Mouse (Mus musculus) 3T3-L1 (cell line): Measurements from ENCODE around the gene Tmem171.

Experiments
- DNase-seq: peaks from one replicate; pipeline ENCODE4 v3.0.0-alpha.2; 2015; ENCODE audit warnings: low read depth, low spot score

Gene Tmem171

DNA sequence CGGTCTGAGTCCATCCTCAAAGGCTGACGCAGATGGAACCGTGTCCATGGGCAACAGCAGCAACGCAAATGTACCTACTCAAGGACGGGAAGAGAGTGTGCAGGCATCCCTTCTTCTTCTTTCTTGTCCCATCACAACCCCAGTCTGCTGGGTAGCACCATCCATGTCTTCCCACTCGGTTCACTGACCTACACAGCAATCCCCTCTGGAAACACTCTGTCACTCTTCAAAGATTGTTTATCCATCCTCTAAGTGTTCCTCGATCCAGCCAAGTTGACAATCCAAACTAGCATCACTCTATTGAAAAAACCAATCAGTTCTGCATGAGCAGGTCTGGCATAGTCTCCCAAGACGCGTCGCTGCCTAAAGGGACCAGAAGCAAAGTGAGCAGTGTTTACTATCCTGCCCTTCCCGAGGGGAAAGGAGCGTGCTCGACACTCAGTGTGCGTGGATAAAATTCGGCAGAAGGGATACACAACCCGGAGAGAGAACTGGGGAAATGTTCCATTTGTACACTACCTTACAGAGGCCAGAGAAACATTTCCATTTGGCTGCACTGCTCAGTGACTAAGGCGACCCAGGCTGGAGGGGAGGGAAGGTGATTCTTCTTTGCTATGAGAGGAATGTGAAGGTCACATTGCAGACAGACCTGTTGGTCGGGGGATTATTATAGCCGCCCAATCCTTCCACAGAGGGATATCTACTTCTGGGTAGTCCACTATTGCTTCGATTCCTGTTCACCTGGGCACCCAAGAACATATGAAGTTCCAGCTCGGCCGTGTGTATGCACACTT lies 46.7 kb downstream of the Tmem171 start:
- no peak for DNase-seq

DNA sequence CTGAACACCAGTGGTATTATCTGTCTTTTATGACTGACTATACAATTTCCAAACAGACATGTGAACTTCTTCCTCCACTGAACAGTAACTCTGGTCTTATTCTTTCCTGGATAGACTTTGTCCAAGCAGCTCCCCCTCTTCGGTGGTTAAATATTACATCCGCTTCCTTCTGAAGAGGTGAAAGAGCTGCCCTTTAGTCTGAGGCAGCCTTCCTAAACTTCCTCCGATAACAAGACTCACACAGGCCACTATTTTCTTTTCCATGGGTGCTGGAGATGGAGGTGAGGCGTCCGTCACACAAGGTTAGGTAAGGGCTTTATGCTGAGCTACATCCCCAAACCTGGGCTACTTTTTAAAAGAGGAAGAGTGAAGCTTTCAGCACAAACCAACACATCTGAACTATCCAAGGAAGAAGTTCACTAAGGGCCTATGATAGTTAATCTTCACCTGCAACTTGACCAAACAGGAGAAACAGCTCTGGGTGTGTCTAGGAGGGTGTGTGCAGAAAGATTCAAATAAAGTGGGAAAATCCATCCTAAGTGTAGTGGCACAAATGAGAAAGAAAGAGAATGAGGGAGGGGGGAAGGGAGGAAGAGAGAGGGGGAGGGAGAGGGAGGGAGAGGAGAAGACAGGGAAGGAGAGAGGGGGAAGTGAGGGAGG lies 56.0 kb downstream of the Tmem171 start:
- no peak for DNase-seq

DNA sequence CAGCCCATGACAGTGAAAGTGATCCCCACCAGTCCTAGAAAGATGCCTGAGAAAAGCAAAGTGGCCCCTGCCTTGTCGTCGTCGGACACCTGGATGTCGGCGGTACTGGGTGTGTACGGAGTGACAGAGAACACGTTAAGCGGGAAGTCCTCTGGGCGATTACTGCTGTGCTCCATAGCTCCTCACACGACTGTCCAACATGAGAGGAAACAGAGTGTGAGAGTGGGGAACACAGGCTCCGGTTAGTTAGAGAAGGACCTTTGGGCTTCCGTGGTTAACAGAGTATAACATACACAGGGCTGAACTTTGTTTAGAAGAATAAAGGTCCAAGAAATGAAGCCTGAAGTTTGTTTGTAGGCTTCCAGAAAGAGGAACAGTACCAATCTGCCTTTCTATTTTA lies 57.5 kb downstream of the Tmem171 start, which contains the start of gene Tmem174:
Tmem174 (minus strand) TSS at position 266 of the 400 bp plus-strand sequence.
- no peak for DNase-seq

DNA sequence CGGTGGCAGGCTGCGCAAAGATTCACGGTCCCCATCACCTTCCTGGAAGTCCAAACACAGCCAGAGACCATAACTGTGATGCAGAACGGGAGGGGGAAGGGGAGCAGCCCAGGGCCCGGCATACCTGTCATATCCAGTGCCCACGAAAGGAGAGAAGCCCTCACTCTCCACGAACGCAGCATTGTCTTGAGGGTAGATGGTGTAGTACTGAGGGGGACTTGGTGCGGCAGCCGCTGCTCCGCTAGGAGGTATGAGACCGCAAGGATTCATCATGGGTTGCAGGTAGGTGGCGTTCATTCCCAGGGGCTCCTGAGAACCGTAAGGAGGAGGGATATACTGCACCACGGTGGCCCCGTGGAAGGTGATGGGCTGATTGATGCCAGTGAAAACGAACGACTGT lies 58.1 kb downstream of the Tmem171 start:
- no peak for DNase-seq
